Mouse (Mus musculus): ENCODE results near the gene Theg. TPM values are rescaled to one million over a fixed set of nuclear protein-coding genes. Genes with fewer than 3 reads are reported as not detected.

Gene Theg
- polyA plus RNA-seq, 1 experiment: not detected

- TF ChIP-seq GATA1 (IDR thresholded peaks at IDR 0.05; ENCODE audit: low read length) (no peak), TAL1 (IDR thresholded peaks at IDR 0.05; ENCODE audit: low read length) (no peak)
- no peaks in the 10 kb centered on the region for H3K4me1 ChIP-seq (ENCODE audit: control insufficient read depth)
- no peaks in the 10 kb centered on the region for H3K36me3 ChIP-seq (ENCODE audit: control insufficient read depth)
- H3K27me3 ChIP-seq (ENCODE audit: control insufficient read depth): 0 out of 2 replicates have a peak, but pooled peaks cover 2% of the 10 kb centered on the region
- H3K9me3 ChIP-seq (ENCODE audit: control insufficient read depth, low read length): no peaks in the 10 kb centered on the region
- no peak overlapping the region for H3K4me3 ChIP-seq (replicated peaks)
Observed at GRCm38 (mm10) chr10:79574796-79575195, 12.3 kb downstream of the Theg start.

- no peaks in the 10 kb centered on the region for H3K27me3 ChIP-seq (ENCODE audit: control insufficient read depth)
Observed at GRCm38 (mm10) chr10:79574350-79574749, 12.8 kb downstream of the Theg start.

GRCm38 (mm10) chr10:79573611-79574010 is 13.5 kb downstream of the Theg start:
- Histone ChIP-seq H3K4me1 (ENCODE audit: control insufficient read depth) (no peaks in the 10 kb centered on the region), H3K27me3 (ENCODE audit: control insufficient read depth) (no peaks in the 10 kb centered on the region), H3K9me3 (ENCODE audit: control insufficient read depth, low read length) (no peaks in the 10 kb centered on the region), H3K36me3 (ENCODE audit: control insufficient read depth) (no peaks in the 10 kb centered on the region), H3K4me3 (replicated peaks) (no peak overlapping the region)
- no peak for TF ChIP-seq TAL1 (IDR thresholded peaks at IDR 0.05; ENCODE audit: low read length)
- TF ChIP-seq GATA1 (IDR thresholded peaks at IDR 0.05; ENCODE audit: low read length): no peak

More at GRCm38 (mm10) chr10:79574350-79574749, 12.8 kb downstream of the Theg start:
- Histone ChIP-seq H3K9me3 (ENCODE audit: control insufficient read depth, low read length) (no peaks in the 10 kb centered on the region), H3K36me3 (ENCODE audit: control insufficient read depth) (no peaks in the 10 kb centered on the region), H3K4me3 (replicated peaks) (no peak overlapping the region), H3K4me1 (ENCODE audit: control insufficient read depth) (no peaks in the 10 kb centered on the region)
- TF ChIP-seq TAL1 (IDR thresholded peaks at IDR 0.05; ENCODE audit: low read length) (no peak), GATA1 (IDR thresholded peaks at IDR 0.05; ENCODE audit: low read length) (no peak)

GRCm38 (mm10) chr10:79571314-79571713 is 15.8 kb downstream of the Theg start:
- H3K36me3 ChIP-seq (ENCODE audit: control insufficient read depth): no peaks in the 10 kb centered on the region
- no peaks in the 10 kb centered on the region for H3K27me3 ChIP-seq (ENCODE audit: control insufficient read depth)
- H3K4me3 ChIP-seq (replicated peaks): no peak overlapping the region
- TF ChIP-seq GATA1 (IDR thresholded peaks at IDR 0.05; ENCODE audit: low read length) (no peak), TAL1 (IDR thresholded peaks at IDR 0.05; ENCODE audit: low read length) (no peak)
- H3K4me1 ChIP-seq (ENCODE audit: control insufficient read depth): no peaks in the 10 kb centered on the region
- no peaks in the 10 kb centered on the region for H3K9me3 ChIP-seq (ENCODE audit: control insufficient read depth, low read length)

- H3K27me3 ChIP-seq (ENCODE audit: control insufficient read depth): no peaks in the 10 kb centered on the region
- TF ChIP-seq TAL1 (IDR thresholded peaks at IDR 0.05; ENCODE audit: low read length) (no peak), GATA1 (IDR thresholded peaks at IDR 0.05; ENCODE audit: low read length) (no peak)
- no peaks in the 10 kb centered on the region for H3K36me3 ChIP-seq (ENCODE audit: control insufficient read depth)
- no peaks in the 10 kb centered on the region for H3K9me3 ChIP-seq (ENCODE audit: control insufficient read depth, low read length)
- no peaks in the 10 kb centered on the region for H3K4me1 ChIP-seq (ENCODE audit: control insufficient read depth)
- H3K4me3 ChIP-seq (replicated peaks): no peak overlapping the region
Observed at GRCm38 (mm10) chr10:79569921-79570320, 17.2 kb downstream of the Theg start.

- no peak overlapping the region for H3K4me3 ChIP-seq (replicated peaks)
Observed at GRCm38 (mm10) chr10:79559716-79560115, 27.4 kb downstream of the Theg start.

GRCm38 (mm10) chr10:79557496-79557895 is 29.6 kb downstream of the Theg start:
- H3K27me3 ChIP-seq (ENCODE audit: control insufficient read depth): peaks cover 11% of the 10 kb centered on the region
- H3K4me1 ChIP-seq (ENCODE audit: control insufficient read depth): peaks cover 26% of the 10 kb centered on the region
- TF ChIP-seq TAL1 (IDR thresholded peaks at IDR 0.05; ENCODE audit: low read length): no peak
- no peak for TF ChIP-seq GATA1 (IDR thresholded peaks at IDR 0.05; ENCODE audit: low read length)
- H3K9me3 ChIP-seq (ENCODE audit: control insufficient read depth, low read length): no peaks in the 10 kb centered on the region
- H3K4me3 ChIP-seq (replicated peaks): no peak overlapping the region
- no peaks in the 10 kb centered on the region for H3K36me3 ChIP-seq (ENCODE audit: control insufficient read depth)

More at GRCm38 (mm10) chr10:79559716-79560115, 27.4 kb downstream of the Theg start:
- Histone ChIP-seq H3K36me3 (ENCODE audit: control insufficient read depth) (no peaks in the 10 kb centered on the region), H3K4me1 (ENCODE audit: control insufficient read depth) (peaks cover 8% of the 10 kb centered on the region), H3K9me3 (ENCODE audit: control insufficient read depth, low read length) (no peaks in the 10 kb centered on the region), H3K27me3 (ENCODE audit: control insufficient read depth) (peaks cover 11% of the 10 kb centered on the region)
- no peak for TF ChIP-seq GATA1 (IDR thresholded peaks at IDR 0.05; ENCODE audit: low read length)

- Histone ChIP-seq H3K4me1 (ENCODE audit: control insufficient read depth) (peaks cover 27% of the 10 kb centered on the region), H3K9me3 (ENCODE audit: control insufficient read depth, low read length) (no peaks in the 10 kb centered on the region), H3K4me3 (replicated peaks) (no peak overlapping the region), H3K36me3 (ENCODE audit: control insufficient read depth) (no peaks in the 10 kb centered on the region), H3K27me3 (ENCODE audit: control insufficient read depth) (peaks cover 11% of the 10 kb centered on the region)
- no peak for TF ChIP-seq GATA1 (IDR thresholded peaks at IDR 0.05; ENCODE audit: low read length)
- no peak for TF ChIP-seq TAL1 (IDR thresholded peaks at IDR 0.05; ENCODE audit: low read length)
Observed at GRCm38 (mm10) chr10:79556951-79557350, 30.2 kb downstream of the Theg start.

- no peaks in the 10 kb centered on the region for H3K9me3 ChIP-seq (ENCODE audit: control insufficient read depth, low read length)
- peaks cover 27% of the 10 kb centered on the region for H3K4me1 ChIP-seq (ENCODE audit: control insufficient read depth)
- no peak for TF ChIP-seq GATA1 (IDR thresholded peaks at IDR 0.05; ENCODE audit: low read length)
- TF ChIP-seq TAL1 (IDR thresholded peaks at IDR 0.05; ENCODE audit: low read length): no peak
- peak overlapping the region; percentile 73 for H3K4me3 ChIP-seq (replicated peaks)
- peaks cover 4% of the 10 kb centered on the region for H3K36me3 ChIP-seq (ENCODE audit: control insufficient read depth)
- peaks cover 11% of the 10 kb centered on the region for H3K27me3 ChIP-seq (ENCODE audit: control insufficient read depth)
Observed at GRCm38 (mm10) chr10:79555238-79555724, 31.9 kb downstream of the Theg start.

Measured in erythroblast, embryonic 14.5 days (primary cell).